Mouse (Mus musculus) skeletal muscle tissue, adult 2 months (tissue): ENCODE measurements at regions not wholly inside any gene's neighbourhood (a gene's known extent, or its start where the extent isn't known, plus 50 kb on each side); places are given as distances from the start of the nearest gene placed in this dataset.

ENCODE experiments used
- DNase-seq: peaks from one replicate; pipeline ENCODE4 v3.0.0-alpha.2; 2012; ENCODE audit warnings: low read depth, low spot score

DNA sequence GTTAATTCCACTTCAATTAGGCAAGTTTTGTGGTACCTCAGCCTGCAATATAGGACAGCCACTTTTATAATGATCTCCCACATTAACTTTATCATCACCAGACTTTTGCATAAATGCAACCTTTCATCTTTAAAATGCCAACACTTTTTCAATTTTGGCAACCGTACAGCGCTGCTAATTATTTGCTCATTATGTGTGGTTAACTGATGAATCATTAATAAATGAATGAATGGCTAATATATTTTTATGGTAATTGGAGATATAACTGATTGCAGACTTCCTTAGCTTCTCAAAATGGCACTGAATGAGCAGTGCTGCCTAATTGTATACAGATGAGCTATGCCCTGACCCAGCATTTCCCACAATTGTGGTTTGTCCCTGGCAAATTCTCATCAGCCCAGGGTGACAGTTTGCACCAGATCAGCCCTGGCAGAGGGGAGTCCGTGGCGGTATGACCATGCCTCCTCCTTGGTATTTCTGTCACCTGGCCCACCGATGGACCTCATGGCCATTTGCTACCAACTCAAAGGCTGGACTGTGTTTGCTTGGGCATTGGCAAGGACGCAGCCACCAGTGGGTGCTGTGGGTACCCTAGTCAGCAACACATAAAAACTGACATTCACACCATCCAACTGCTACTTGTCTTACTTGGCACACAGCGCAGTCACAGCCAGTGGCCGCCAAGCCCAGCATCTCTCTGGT is 173.7 kb upstream of the Lmo4 start:
- DNase-seq, result no peak

DNA sequence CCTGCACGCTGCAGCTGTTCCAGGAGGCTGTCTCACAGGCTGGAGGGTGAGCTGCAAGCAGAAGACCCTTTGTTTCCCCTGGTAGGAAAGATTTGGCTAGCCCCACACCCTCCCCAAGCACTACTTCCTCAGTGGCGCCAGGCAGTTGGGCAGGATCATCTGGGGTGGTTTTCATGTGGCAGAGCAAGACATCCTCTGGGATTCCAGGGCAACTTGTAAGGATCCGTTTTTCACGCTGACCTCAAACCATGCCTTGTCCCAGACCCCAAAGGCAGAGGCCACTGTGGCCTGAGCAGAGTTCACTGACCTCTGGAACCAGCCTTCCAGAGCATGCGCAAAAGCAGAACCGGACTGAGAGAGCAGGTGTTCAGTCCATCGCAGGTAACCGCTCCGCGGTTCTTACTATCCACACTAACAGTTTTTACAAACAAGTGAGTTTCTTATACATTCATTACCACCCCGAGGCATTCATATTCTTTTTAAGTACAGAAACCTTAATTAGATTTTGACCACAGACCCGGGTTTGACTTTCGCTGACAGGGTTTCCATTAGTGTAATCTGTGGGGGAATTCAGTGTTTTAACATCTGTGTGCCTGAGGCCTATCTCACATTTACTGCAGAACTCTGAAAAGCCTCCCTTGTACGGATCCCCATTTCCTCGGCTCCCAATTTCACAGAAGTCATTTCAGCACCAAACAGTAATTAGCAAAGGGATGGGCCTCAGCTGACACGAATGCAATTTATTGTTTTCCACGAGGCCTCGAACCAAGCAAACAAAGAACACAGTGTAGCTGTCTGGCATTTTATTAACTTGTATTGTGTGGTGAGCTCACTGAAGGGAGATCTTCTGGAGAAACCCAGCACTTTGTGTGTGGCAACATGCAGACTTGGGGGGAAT is 172.9 kb upstream of the Lmo4 start:
- DNase-seq, result no peak

DNA sequence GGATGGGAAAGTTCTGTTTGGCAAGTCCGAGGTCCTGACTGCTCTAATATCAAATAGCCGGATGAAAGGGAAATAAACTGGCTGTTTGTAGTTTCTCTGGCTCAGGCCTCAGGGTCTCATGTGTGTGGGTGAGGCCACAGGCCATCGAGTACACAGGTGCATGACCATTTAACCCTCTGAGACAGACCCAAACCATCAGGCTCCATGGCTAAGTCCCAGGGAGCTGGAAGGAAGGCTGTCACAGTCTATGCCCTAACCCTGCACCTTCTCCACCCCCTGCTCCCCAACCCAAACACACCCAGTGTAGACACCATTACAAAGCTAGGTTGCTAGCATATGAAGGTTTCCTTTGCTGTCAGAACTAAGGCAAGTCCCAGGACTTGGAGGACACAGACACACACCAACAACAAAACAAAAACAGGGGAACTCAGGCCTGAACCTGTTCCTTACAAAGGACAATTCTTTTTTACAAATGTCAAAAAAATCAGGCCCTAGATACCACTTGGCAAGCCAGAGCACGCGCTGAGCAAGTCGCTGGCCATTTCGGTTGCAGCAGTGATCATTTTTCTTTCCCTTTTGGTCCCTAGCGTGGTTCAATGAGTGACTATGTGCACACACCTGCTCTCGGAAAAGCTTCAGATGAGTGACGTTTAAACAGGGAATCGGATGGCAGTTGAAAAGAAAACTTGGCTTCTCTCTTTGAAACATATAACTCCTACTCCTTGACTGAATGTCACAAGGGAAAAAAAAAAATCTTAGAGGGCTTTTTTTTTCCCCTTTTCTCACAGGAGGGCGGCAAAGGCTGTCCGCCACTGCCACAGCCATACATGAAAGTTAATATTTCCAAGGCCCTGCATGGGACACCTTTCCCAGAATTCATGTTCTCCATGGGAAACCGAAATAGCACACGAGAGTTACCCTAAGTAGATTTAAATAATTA is 171.7 kb upstream of the Lmo4 start:
- no peak for DNase-seq

DNA sequence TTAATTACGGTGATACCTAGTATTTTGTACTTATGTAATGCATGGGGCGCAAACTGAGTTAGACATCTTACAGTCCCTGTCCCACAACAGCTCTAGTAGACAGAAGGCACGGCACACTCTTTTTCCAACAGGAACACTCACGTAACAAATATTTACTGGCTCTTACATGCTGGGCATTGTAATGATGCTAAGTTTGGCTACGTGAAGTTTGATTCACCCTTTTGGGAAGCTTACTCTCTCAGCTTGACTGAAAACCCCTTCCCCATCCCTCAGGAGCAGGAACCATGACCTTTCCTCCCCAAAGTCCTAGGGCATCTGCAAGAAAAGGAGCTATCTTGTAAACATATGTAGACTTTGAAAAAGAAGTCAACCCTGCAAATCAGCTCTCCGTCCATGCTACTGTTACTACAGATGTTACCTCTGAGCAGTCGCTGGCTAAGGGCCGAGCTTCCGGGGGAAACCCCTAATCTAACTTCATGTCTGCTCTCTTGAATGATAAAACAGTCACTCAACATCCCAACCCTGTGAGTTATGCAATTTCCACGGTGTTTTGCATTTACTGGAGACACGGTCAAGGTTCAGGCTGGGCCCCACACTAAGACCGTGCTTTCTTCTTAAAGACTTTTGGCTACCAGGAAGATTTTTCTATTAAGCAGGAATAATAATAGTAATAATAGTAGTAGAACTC is 170.8 kb upstream of the Lmo4 start:
- no peak for DNase-seq

DNA sequence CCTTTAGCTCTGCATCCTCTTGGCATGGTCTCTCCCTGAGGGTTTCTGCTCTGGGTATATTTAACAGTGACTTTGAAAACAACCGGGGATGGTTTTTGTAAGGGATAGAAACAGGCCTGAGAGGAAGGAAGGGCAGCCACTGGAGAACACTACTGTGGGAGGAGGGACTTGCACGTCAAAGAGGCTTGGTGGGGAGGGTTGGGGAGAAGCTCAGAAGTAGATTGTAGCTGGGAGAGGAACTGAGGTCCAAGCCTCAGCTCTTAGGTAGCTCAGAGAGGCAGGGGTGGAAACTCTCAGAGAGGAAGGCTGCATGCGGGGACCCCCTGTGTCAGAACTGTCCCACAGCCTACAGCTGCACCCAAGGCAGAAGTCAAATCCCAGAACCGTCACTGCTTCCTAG is 163.3 kb upstream of the Lmo4 start:
- no peak for DNase-seq

DNA sequence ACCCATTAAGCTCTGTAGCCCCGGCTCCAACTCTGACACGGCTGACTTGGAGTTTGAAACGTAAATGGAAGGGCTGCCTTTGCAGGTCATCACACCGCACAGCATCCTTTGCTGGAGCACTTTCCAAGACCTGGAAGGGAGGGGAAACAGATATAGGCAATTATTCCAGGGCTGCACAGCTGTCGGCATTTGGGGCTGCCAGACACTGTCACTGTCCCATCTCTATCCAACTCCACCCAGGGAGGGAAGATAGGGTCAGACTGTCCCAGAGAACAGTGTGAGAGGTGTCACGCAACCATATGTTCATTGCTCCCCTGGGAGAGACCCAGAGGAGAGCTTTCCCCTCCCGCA is 162.7 kb upstream of the Lmo4 start:
- no peak for DNase-seq

DNA sequence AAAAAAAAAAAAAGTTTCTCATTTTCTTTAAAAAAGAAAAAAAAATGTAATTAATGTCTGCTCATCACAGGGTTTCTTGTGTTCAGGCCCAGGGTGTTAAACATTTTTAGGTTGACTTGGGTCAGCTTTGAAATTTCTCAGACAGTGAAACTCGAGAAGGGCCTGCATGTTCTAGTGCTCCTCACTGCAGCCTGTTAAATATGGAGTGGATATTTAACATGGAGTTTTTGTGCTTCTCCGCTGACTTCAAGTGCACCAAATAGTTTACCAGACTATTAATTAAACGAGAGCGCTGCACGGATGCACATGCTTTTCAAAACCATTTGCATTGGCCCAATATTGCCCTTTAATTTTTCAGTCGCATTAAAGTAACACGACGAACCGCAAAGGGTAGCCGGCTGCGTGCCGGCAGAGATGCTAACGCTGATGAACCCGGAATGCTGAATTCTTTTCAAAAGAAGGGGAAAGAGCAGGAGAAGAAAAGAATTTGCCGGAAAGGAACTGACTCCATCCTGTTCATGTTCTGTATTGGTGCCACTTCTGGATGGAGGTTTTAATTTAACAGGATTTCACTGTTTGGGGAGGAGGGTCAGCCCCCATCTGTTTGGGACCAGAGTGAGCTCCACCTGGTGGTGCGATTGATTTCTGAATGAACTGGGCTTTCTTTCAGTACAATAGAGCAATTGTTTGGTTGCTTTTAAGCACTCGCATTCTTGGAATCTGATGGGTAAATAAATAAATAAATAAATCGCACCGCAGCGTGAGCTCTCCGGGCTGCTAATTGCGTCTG is 162.2 kb upstream of the Lmo4 start:
- no peak for DNase-seq

DNA sequence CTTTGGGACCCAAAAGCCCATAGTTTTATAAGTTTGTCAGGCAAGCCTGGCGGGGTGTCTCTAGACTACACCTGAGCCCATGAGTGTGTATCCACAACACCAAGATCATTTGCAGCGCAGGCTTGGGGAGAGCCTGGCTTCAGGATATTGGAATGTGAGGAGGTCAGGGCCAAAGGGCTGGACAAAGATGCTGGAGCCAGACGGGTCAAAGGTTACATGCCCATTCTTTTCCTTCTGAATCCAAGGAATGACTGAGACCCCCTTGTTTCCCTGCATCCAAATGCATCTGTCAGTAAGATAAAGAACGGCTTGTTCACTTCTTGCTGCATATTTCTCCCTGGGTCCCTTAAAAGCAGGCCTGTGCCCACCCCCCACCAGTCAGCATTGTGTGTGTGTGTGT is 160.9 kb upstream of the Lmo4 start:
- no peak for DNase-seq

DNA sequence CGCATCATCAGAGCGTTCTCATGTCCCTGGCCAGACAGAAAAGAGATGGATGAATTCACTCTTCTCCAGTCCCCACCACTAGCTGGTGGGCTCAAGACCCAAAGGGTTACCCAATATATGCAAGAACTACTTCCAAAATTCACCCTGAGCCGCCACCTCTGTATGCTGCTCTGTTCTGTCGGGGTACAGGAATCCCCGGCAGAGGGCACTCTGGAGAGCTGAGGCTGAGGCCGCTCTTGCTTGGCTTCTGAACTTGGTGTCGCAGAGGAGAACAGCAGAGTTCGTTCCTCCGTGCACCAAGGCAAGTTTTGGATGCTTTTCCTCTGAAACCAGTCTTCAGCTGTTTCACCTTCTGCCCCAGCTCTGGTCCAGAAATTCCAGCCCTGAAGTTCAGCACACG is 157.5 kb upstream of the Lmo4 start:
- no peak for DNase-seq

DNA sequence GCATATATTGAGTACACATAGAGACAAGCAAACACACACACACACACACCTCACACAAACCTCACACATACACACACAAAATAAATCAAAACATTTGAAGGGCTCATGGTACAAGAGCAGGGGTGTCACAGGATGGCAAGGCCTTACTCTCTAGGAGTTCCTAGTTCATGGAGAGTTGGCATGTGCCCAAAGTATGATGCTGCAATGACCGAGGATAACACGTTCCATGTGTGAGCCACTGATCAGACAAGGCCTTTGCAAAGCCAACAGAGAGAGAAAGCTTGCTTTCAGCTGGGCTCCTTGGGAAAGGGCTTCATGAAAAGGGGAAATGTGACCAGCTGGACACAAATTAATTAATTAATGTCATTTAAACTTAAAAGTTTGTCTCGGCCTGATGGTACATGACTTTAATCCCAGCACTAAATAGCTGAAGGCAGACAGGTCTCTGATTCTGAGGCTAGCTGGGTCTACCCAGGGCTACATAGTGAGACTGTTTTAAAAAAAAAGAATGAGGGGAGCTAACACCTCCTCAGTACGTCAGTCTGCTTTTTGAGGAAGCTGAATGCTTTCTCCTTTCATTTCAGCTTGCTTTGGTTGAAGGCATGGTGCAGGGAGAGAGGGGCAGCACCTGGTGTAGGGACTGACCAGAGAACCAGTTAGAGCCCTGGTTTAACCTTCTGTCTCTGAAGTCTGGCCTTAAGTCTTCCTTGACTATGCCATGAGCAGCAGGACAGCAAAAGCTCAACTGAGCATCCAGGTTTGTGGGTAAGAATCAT is 156.4 kb upstream of the Lmo4 start:
- no peak for DNase-seq

DNA sequence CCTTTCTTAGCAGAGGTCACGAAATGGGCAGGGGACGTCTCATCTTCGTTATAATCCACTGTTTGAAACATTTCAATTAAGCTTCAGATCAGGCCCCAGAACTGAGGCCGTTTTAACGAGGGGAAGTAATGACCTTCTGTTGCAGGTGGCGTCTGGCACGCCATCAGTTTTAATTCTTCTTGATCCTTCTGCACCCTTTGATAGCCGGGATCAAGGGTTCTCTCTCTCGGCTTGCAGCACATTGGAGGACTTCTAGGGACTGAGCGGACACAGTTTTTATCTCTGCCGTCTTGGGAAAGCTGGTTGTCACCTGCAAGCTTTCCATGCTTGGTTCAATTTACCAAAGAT is 151.9 kb upstream of the Lmo4 start:
- DNase-seq, result no peak

DNA sequence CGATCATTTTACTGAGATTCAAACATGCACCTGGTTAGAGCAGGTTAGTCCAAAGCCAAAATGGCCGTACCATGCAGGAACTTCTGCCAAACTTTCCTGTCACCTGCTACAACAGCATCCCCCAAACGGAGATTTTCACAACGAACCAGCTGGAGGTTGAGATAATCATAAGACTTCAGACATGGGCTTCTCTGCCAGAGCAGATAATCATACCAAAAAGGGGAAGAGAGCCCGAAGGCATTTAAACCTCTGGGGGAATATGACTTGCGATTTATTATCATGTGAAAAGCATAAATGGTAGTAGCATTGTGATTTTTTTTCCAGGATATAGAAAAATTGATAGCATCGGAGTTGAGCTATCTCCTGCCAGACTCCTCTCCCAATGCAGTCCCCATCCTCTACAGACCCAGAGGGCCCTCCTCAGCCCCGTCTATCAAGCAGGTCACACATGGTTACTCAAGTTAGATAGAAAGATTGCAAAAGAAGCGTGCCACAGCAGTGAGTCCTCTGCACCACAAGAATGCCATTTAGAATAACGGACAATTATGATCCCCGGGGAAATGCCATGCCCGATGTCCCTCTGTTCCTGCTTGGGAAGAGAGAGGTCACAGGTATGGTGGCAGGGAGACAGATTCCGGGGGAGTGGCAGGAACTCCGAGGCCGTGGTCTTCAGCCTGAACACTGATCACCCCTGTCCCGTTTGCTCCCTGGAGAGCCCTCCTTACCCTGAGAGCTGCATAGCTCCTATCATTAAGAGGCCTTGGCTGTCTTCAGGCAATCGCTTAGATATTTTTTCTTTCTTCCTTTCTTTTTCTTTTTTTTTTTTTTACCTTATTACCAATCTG is 151.3 kb upstream of the Lmo4 start:
- DNase-seq, result no peak

DNA sequence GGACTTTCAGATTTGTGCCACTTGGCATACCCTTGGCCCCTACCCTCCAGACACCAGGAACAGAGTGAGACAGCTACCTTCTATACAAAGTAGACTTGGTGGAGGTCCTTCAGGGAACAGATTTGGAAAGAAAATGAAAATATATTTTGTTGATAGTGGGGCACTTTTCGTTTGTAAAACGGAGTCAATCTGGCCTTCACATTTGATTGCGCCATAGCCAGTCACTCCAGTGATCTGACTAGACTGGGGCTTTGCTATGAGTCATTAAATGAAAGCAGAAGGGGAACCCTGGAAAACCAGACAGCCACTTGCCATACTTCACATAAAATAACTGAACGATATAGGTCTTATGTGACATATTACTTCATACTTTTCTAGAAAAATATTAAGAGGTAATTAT is 147.5 kb upstream of the Lmo4 start:
- no peak for DNase-seq

DNA sequence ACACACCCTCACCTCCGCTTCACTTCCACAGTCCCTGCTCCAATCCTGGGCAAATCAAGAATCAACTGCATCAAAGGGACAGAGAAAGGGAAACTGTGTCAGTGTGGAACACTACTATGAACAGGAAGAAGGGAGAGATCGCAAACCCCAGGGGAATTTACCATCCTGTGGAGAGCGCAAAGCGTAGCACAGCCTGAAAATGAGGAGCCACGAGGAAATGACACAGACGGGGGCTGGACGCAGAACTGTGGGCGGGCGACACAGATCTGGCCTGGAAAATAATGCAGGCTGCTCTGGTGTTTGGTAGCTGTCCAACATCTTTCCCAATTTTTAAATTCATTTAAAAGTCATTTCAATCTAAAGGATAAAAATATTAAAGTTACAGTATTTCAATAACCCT is 143.4 kb upstream of the Lmo4 start:
- no peak for DNase-seq

DNA sequence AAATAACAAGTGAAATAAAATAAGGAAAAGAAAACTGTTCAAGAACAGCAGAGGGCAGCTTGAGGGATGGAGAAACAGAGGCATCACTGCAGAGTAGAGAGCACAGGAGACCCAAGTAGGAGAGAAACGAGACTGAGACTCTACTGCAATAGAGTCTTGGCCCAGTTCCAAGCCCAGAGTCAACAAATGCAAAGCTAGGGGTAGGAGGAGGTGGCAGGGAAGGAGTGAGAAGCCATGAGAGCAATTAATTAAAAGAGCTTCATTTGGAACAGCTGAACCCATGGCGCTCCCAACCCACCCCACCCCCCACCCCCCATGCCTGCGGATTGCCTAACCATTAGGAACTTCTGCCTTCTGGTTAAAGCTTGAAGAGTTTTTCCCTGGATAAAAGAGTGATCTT is 130.2 kb upstream of the Lmo4 start:
- DNase-seq, result no peak

DNA sequence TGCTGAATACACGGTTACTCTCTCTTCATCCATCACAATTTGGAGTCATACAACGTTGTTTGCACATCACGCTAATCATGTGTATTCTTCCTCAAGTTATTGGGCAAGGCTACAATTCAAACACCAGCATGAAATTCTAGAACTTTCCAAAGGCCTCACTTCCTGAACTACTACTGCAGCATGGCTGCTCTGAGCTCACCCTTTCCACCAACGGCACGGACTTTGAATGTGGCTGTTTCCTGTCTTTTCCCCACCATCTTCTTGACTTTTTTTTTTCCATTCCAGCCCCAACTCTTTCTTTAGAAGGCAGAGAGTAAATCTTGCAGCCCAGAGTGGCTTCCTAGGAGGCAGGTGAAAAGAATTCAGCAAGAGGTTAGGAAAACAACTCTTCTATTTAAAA is 129.2 kb upstream of the Lmo4 start:
- DNase-seq, result no peak

DNA sequence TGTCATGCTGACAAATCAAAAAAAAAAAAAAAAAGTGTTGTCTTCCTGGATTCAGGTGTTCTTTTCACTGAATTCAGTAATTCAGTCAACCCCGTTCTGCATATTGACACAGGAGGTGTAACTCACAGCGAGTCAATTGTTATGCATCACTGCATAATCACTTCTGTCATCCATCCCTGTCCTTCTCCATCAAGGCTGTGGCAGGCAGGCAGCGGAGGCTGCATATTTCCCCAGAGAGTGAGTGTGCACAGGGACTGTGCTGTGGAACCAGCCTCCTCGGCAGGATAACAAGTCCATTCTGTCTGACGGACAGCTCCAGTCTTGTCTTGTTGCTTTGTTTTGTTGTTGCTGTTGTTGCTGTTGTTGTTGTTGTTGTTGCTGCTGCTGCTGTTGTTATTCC is 127.3 kb upstream of the Lmo4 start:
- no peak for DNase-seq

DNA sequence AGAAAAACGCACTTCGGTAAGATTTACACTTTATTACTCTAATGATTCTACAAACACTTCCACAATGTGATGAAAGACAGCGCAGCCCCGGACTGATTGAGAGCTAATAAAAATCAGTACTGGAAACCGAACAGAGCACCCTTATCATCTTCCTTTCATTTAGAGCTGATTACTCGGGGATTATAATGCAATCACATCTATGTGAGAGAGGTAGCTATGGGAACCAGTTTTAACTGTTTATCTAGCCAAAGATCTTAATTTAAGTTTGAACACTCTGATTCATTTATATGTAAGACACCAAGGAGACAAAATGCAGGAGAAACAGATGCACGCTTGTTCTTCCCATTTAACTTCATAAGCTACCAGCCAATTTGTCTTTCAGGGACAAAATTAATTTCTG is 124.1 kb upstream of the Lmo4 start:
- DNase-seq, result no peak

DNA sequence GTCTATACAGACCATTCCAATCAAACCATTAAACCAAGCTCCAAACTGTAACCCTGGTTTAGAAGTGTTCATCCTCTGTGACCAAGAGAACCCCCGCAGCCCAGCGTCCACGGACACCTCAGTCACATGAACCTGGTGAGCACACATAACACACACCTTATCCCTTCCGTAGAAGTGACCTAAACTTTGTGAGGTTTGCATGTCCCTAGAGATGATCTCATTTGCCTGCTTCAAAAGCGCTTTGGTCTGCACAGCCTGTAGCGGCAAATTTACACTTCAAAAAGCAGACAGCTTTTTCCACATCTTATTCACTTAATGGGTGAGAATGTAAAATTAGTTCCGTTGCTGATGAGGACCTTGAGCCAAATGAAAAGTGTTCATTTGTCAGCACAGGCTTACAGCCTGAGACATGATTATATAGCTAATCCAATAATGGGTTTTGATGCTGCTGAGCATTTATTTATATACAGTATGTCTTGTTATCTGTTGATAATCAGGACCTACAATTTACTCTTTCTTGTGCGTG is 122.3 kb upstream of the Lmo4 start:
- no peak for DNase-seq
